Mouse (Mus musculus) kidney, adult 2 months (tissue): Measurements from ENCODE around the gene Tmem53. TPM values are rescaled to one million over a fixed set of nuclear protein-coding genes. Genes with fewer than 3 reads are reported as not detected.

Experiments
- DNase-seq: peaks from one replicate; pipeline ENCODE4 v3.0.0; 2021
- H3K27ac ChIP-seq: fragments of 200-500 bp; 2 replicates; pipeline ENCODE4 v1.5.1; 2012; ENCODE audit warnings: low read depth, low read length, control low read depth, inconsistent platforms; ENCODE audit not compliant: insufficient read depth
- H3K27me3 ChIP-seq: fragments of 200-500 bp; replicated peaks from 2 replicates; pipeline ENCODE4 v1.6.1; 2012; ENCODE audit warnings: mild to moderate bottlenecking, moderate library complexity, low read length, inconsistent platforms; ENCODE audit not compliant: control insufficient read depth, insufficient read depth
- H3K36me3 ChIP-seq: fragments of 200-500 bp; 2 replicates; pipeline ENCODE4 v1.6.1; 2012; ENCODE audit warnings: mild to moderate bottlenecking, moderate library complexity, low read length, inconsistent platforms; ENCODE audit not compliant: control insufficient read depth, insufficient read depth
- H3K4me1 ChIP-seq: fragments of 200-500 bp; 2 replicates; pipeline ENCODE4 v1.6.1; 2011; ENCODE audit warnings: low read length; ENCODE audit not compliant: control insufficient read depth, insufficient read depth
- H3K4me3 ChIP-seq: fragments of 200-500 bp; 2 replicates; pipeline ENCODE4 v1.5.1; 2011; ENCODE audit warnings: mild to moderate bottlenecking, low read depth, low read length, control low read depth; ENCODE audit not compliant: insufficient read depth
- CTCF ChIP-seq: fragments of 200-500 bp; conservative IDR thresholded peaks from 2 replicates; pipeline ENCODE4 v1.5.1; 2011; ENCODE audit warnings: low read depth, mild to moderate bottlenecking, control low read depth, low read length, moderate library complexity, mixed read lengths; ENCODE audit not compliant: insufficient read depth, insufficient read length
- POLR2A ChIP-seq: fragments of 200-500 bp; IDR thresholded peaks from one replicate; pipeline ENCODE4 v1.6.1; 2011; ENCODE audit warnings: low read depth, low read length, control low read depth
- WGBS: fragments of 180-500 bp; shearing (Covaris S2); methylation state at CpG from one replicate; pipeline ENCODE4 v1.1.7; 2018; 5-methylcytosine and 5-hydroxymethylcytosine counted together
- polyA plus RNA-seq: library from polyadenylated mRNA; depleted of rRNA; stranded (reverse); fragments of >200 nt; gene quantifications from 2 replicates; pipeline ENCODE4 v1.2.3, GENCODE M21; 2012; rRNA removed

Tmem53 gene
- polyA plus RNA-seq, 1 experiment, result 88.1 TPM

- no peaks in the 10 kb centered on the region for H3K36me3 ChIP-seq
- H3K4me3 ChIP-seq, result no peak overlapping the region
- H3K27me3 ChIP-seq, result no peaks in the 10 kb centered on the region; the same call in 1 of the 2 replicates
- no peaks in the 10 kb centered on the region for H3K4me1 ChIP-seq
- H3K27ac ChIP-seq, result no peak overlapping the region
- TF ChIP-seq CTCF, result no peak
- no peak for DNase-seq
- 19% methylated on average over 6 of the region's 6 CpGs for WGBS
Observed at GRCm38 (mm10) chr4:117316800-117317199, 65.0 kb downstream of the Tmem53 start.

GRCm38 (mm10) chr4:117317701-117318190, 66.0 kb downstream of the Tmem53 start:
- Histone ChIP-seq H3K36me3 (no peaks in the 10 kb centered on the region), H3K4me1 (no peaks in the 10 kb centered on the region), H3K27ac (no peak overlapping the region), H3K4me3 (no peak overlapping the region), H3K27me3 (peaks cover 2% of the 10 kb centered on the region; the same call in 1 of the 2 replicates)
- 21% methylated on average over 18 of the region's 18 CpGs for WGBS
- DNase-seq, result no peak
- no peak for TF ChIP-seq CTCF
- TF ChIP-seq POLR2A, result no peak

Other genes with a start within 250 kb of the Tmem53 start
- 8.0 and 9.2 TPM in 2 replicates for gene Eif2b3, start 232.5 kb upstream of the Tmem53 start, polyA plus RNA-seq
- gene Ptch2, start 155.9 kb upstream of the Tmem53 start, polyA plus RNA-seq, result 5.0 and 7.1 TPM in 2 replicates
- 4.5 and 4.6 TPM in 2 replicates for gene Btbd19, start 126.2 kb upstream of the Tmem53 start, polyA plus RNA-seq
- 0.20 TPM in 1 of 2 replicates, not detected in the other for gene Tctex1d4, start 125.2 kb upstream of the Tmem53 start, polyA plus RNA-seq
- gene Plk3, start 118.0 kb upstream of the Tmem53 start, polyA plus RNA-seq, result 6.9 and 8.6 TPM in 2 replicates
- gene Rps8, start 95.7 kb upstream of the Tmem53 start, polyA plus RNA-seq, result 372 and 534 TPM in 2 replicates
- gene Kif2c, start 69.3 kb upstream of the Tmem53 start, polyA plus RNA-seq, result 0.20 and 0.50 TPM in 2 replicates
- 0.25 and 0.53 TPM in 2 replicates for gene Armh1, start 174 bp downstream of the Tmem53 start, polyA plus RNA-seq
- 69.9 and 70.7 TPM in 2 replicates for gene Rnf220, start 245.1 kb downstream of the Tmem53 start, polyA plus RNA-seq